Mouse (Mus musculus) urinary bladder, postnatal 14 days (tissue): Measurements from ENCODE around the gene Apoa1.

Experiments
- DNase-seq: peaks from one replicate; pipeline ENCODE4 v3.0.0; 2021; ENCODE audit warnings: low spot score

The Apoa1 gene

DNA sequence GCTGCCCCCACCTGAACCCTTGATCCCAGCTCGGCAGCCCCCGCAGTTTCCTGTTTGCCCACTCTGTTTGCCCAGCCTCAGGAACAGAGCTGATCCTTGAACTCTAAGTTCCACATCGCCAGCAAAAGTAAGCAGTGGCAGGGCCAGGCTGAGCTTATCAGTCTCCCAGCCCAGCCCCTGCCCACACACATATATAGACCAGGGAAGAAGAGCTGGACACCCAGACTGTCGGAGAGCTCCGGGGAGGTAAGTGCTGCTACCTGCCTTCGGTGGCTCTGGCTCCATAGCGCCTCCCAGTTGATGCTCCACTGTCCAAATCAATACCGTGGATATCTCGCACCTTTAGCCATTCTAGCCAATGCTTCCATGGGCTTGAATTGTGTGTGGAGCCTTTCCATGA lies at the start of gene Apoa1:
Apoa1 (plus strand) TSS at position 90 of the 400 bp plus-strand sequence.
- no peak for DNase-seq

DNA sequence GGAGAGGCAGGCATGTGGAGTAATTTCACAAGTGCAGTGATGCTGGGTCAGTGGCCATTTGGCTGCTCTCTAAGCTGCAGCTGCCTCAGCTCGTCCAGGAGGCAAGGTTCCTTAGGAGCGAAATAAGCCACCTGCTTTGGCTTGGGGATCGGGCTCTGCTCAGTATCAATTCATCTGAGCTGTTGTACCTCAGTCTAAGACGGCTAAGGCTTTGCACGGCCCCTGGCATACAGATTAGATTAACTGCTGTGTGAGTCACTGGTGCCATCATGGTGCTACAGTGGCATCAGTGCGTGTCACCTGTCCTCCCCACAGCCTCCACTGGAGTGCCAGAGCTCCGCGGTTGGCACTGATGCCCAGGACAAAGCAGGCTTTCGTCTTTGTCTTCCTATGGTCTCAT lies 49.8 kb upstream of the Apoa1 start:
- no peak for DNase-seq

DNA sequence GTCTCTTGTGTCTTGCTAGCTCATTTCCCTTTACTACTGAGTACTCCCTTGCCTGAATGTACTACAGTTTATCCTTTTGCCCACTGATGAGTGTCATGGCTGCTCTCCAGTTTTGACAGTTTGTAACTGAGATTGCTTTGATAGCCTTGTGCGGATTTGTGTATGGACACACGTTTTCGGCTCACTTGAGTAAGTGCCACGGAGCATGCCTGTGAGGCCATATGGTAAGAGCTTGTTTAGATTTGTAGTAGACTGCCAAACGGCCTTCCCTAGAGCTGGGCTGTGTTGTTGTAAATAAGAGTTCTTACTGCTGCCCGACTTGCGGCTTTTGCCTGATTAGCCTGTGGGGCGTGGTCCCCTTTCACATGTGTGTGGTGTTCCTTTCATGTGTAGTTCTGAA lies 47.1 kb upstream of the Apoa1 start:
- no peak for DNase-seq

DNA sequence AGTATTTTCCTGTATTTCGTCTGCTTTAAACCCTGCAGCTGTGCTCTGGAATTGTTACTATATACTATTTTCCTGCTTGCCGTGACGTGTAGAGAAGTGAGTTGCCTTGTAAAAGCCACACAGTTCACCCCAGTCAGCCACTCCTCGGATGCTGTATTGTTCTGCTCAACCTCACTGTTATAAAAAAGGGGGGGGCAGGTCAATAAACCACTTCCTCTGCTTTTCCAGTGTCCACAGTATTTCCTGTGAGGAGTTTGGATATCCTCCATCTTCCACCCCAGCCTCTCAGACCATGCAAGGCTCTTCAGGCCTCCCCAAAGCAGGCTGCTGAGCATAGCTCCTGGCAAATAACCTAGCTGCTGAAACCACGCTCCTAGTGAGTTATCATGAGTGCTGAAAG lies 43.8 kb upstream of the Apoa1 start:
- no peak for DNase-seq

DNA sequence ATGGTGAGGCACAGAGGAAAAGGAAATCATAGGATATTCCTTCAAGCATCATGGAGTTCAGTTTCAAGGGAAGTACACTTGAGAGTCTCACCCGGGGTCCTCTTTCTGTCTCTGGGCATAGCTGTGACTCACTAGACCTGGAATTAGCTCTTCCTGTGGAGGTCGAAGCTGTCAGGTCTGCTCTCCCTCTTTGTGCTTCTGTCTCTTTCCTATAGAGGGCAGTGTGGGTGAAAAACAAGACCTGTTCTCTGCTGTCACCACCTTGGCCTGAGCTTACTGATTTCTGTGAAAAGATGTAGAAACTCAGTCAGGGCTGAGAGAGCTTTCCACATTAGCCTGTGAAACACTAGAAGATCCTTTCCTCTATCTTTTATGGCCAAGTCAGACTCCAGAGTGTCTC lies 43.2 kb upstream of the Apoa1 start:
- no peak for DNase-seq

DNA sequence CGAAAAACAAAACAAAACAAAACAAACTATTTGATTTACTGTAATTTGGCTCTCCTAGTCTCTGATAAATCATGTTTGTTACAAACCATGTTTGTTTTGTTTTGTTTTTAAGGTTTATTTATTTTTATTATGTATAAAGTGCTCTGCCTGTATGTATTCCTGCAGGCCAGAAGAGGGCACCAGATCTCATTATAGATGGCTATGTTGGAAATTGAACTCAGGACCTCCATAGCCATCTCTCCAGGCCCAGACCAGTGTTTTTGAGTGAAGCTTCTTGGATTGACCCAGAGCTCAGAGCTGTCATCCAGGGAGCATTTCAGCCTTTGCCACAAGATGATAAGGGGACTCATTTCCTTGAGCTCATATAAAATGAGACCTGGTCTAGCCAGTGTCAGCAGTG lies 42.0 kb upstream of the Apoa1 start:
- no peak for DNase-seq

DNA sequence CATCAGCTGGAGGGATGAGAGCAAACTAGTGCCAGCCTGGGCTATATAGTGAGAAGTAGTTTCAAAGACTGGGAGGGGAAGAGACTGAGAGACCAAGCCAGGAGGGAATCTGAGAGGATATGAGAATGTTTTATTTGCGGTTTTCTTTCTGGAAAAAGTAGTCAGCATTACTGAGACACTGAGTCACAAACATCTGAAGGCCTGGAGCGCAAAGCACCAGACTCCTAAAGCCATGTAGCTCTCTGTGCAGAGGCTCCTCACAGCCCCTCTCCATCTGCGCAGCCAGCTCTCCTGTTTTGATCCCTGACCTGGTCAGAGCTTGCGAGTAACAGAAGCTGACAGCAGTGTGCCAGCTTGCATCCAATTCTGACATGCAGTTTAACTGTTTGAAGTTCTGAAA lies 40.0 kb upstream of the Apoa1 start:
- no peak for DNase-seq

DNA sequence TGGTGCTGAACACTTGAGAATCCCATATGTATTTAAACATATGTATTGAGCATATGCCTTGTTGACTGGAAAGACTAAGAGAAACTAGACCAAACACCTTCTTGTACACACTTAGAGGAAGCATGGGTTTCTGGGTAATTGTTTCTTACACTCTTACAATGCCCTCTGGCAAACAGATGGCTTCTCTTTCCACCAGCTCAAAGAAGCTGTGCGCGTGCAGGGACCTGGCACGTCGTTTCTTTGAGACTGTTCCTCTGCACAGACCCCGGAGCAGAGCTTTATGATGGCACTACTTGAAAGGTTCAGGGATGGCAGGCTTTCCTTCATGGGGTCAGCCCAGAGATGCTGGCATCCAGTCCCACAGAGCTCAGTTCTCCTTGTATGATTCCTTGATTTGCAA lies 39.4 kb upstream of the Apoa1 start:
- DNase-seq, result no peak

DNA sequence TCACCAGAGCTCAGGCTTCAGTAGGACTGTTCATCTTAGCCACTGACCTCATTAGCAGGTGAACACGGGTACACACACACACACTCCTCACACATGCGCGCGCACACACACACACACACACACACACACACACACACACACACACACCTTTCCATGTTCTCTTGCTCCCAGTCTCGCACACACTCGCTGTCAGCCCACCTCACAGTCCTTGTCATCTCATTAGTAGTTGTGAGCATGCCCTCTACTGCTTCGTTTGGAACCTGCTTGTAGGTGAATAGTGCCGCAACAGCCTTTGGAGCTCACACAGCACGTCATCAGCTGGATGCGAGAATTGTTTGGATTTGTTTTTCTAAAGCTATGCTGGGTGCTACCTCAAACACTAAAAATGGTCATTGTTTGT lies 39.0 kb upstream of the Apoa1 start:
- DNase-seq, result no peak

DNA sequence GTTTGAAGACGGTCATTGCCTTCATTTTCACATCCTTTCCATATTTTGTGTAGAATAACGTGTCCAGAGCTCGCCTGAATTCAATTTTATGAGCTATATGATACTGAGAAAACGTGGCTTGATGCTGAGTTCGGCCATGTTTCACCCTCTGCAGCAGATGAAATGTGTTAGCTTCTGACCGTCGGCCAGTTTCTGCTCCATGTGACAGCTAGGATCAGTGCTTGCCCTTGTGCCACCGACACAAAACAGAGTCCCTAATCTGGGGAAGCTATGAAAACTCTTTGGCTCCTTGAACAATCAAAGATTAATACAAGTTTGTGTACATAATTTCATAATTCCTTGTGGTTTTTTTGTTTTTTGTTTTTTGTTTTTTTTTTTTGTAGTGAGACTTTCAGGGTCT lies 37.1 kb upstream of the Apoa1 start:
- no peak for DNase-seq

DNA sequence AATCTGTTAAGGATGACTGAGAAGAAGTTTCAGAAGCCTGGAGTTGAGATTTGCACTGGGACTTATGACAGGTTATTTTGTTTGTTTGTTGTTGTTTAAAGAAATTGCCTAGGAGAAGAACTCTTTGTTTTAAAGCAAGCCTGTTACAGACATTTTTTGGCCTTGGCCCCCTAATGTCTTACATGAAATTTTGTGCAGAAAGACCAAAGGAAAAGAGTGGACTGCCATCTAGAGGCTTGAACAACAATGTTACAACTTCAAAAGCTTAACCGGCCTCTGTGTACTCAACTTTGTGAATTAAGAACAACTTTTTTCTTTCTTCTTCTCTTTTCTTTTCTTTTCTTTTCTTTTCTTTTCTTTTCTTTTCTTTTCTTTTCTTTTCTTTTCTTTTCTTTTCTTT lies 36.7 kb upstream of the Apoa1 start:
- DNase-seq, result no peak

DNA sequence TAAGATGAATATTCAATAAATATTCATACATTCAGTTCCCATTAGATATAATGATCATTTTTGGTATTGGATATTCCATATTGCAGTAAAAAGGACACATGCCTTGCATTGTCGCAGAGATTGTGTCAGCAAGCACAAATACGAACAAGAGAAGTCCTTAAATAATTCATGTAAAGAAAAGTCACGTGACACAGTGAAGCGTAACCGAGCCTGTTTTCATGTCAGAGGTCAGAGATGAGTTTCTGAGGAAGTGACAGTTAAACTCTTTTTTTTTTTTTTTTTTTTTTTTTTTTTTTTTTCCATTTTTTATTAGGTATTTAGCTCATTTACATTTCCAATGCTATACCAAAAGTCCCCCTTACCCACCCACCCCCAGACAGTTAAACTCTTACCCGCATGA lies 35.7 kb upstream of the Apoa1 start:
- DNase-seq, result no peak

DNA sequence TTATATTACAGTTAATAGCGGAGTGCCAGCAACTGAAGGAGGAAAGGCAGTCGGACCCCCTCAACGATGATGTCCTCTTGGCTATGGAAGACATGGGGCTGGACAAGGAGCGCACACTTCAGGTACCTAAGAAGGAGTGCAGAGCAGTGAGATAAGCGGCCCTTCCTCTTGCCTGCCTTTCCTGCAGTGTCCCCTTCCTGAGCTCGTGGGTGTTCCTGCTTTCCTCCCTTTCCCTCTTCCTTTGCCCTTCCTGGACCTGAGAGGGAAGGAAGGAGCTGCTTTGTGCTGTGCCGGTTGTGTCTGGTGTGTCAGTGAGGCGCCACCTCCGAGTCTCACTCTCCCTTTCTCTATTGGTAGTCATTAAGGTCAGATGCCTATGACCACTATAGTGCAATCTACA lies 33.6 kb upstream of the Apoa1 start:
- DNase-seq, result no peak

DNA sequence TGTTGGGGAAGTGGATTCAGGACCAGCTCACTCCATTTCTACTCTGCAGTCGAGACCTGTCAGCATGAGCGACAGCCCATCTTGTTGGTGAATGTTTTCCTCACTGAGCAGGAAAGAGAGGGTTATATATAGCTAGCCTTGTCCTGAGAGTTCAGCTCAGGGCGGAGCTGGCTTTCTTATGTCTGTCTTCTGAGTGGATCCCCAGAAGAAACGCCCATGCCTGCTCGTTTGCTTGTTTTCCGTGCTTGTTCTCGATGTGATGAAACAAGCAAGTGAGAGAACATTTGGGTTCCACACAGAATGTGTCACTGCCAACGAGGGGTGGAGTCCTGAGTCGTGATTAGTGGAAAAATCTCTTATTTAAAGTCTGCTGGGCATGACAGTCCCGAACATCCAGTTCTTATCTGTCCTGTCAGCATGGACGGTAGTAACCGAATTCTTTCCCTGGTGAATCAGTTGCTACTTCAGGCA lies 31.6 kb upstream of the Apoa1 start:
- peak; percentile 34 for DNase-seq

DNA sequence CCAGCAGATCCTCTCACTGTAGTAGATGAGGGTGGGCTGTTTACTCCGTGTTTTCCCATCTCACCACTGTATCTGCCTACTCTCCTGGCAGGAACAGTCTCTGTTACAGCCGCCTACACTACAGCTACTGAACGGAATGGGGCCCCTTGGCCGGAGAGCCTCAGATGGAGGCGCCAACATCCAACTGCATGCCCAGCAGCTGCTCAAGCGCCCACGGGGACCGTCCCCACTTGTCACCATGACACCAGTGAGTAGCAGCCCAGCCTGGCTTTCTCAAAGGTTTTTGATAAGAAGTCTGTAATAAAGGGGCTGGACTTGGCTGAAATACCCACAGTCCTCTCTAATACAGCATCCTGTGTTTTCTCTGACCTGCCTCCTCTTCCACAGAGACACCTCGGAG lies 29.9 kb upstream of the Apoa1 start:
- DNase-seq, result no peak

DNA sequence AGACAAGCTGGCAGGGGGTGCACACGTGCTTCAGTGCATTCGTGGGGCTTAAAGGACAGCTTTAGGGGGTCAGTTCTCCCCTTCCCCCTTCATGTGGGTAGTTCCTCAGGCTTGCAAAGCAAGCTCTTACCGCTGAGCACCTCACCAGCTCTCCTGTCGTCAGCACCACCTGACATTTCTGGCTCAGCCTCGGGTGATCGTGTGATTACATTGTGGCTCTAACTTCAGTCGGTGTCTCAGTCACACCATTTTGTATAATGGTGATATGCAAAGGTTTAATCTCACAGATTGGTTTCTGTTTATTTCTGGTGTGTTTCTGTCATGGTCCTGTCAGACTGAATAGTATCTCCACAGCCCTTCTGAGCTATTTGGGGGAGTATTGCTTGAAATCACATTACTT lies 29.4 kb upstream of the Apoa1 start:
- DNase-seq, result no peak

DNA sequence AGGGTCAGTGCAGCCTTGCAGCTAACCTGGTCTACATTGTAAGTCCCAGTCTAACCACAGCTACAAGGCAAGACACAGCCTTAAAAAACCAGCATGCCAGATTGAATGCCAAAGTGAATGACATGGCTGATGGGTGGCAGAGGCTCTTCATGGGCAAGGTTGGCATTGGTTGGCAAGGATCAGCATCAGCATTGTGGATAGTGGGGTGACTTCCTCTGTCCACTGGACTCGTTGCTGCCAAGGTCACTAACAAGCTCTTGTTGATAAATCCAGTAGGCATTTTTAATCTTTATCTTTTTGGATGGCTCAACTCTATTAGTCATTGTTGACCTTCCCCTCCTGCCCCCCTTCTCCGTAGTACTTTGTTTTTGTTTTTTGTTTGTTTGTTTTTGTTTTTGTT lies 28.8 kb upstream of the Apoa1 start:
- no peak for DNase-seq

DNA sequence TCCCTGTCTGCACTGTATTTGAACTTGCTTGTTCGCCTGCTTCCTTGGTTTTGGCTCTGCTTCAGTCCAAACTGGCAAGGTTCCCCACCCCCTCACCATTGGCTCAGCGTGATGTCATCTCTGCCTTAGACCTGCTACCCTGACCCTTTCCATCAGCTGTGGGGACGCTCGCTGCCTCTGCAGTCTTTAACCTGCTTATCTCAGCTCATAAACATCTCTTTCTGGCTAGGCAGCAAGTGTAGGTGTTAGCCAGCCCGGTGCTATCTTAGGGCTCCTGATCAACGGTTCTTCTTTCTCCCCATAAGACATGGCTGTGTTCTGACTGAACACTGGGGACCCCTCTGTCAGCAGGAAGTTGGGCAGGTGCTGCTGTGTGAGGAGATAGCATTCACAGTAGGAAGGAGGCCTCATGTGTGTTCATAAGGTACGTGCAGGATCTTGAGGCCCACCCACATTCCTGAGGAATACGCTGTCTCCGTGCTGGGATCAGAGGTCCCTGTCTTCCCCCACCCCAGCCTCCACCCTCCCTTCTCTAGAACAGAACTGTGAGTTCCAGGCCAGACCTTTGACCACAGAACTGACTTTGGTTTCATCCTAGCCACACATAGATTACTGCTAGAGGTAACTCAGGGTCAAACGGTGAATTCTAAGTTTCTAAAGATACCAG lies 21.4 kb upstream of the Apoa1 start:
- DNase-seq, result no peak

DNA sequence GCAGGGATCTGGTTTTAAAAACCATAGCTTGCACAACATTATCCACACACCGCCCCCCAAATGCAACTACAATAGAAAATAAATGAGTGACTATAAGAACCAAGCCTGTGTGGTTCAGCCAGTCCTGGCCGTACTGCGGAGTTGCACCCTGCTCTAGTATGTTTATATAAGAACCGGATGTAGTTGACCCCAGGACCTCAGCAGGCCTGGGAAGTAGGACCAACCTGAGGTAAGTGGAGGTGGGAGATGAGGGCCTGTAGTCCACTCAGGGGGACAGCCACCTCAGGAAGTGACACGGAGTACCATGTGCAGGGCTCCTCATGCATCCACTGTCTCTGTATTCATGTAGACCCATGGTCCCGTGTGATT lies 20.9 kb upstream of the Apoa1 start:
- DNase-seq, result no peak

DNA sequence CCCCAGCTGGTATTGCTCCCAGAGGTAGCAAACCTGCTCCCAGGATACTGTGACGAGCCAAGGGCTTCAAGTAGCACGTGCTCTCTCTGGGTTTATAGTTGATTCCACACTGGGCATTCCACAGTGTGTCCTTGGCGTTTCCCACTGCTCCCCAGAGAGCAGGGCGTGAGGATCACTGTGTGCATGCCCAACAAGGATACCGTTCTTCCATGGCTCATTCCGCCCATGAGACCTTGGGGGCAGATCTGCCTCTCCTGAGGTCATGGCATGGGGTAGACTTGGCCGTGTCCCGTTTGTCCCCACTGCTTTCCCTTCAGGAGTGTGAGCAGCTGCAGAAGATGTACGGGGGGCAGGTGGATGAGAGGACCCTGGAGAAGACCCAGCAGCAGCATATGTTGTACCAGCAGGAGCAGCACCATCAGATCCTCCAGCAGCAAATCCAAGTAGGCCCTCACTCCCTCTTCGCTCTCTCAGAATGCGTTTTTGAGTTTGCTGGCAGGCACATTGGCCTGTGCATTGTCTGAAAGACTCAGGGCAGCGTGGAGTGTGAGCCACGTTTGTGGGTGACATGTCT lies 19.9 kb upstream of the Apoa1 start:
- no peak for DNase-seq

DNA sequence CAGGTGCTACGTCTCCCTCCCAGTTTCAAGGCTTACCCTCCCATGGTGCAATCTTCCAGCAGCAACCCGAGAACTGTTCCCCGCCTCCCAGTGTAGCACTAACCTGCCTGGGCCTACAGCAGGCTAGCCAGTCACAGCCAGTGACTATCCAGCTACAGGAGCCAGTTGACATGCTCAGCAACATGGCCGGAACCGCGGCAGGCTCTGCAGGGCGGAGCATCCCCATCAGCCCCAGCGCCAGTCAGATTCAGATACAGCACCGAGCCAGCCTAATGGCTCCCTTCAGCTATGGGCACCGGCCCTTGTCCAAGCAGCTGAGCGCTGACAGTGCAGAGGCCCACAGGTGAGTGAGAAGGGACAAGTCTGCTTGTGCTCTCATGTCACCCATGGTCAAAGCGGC lies 17.9 kb upstream of the Apoa1 start:
- DNase-seq, result no peak

DNA sequence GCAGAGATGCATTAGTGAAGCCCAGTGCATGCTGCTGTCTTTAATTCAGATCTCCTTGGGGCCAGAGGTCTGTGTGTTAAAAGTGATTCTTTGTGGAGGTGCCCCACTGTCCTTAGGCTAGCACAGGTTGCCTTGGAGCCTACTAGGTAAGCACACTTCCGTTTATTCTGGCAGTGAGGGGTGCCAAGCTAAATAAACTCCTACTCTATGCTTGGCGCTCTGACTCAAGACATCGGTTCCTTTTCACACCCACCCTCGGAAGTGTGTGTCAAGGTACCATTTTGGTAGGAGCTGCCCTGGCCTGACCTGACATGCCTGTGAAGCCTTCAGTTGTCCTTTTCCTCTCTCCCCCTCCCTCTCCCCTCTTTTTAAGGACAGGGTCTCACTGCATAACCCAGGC lies 14.1 kb upstream of the Apoa1 start:
- DNase-seq, result no peak

DNA sequence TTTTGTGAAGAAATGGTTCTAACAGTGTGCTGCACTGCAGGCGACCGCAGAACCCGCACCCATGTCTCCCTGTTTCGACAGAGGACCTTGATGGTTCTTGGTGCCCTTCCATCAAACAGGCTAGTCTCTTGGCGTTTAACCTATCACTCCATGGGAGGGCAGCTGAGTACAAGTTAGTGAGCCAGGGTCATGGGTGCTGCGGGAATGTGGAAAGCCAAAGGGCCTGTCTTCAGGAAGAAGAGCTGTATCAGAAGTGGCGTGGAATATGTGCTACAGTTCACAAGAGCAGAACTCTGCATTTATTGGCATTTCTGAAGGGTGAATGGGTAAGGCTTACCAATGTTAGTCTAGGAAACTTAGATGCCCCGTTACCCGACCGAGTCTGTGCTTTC lies 13.4 kb upstream of the Apoa1 start:
- no peak for DNase-seq
